Mouse (Mus musculus) E14TG2a.4 (cell line): Measurements from ENCODE around the gene Zfp106.

Experiments used
- CTCF ChIP-seq: conservative IDR thresholded peaks from 2 replicates; pipeline ENCODE4 v1.5.1; 2014; ENCODE audit warnings: low read length
- NANOG ChIP-seq: IDR thresholded peaks from 2 replicates; pipeline ENCODE4 v1.6.1; 2014; ENCODE audit warnings: borderline replicate concordance, low read length, mixed read lengths

GRCm38 (mm10) chr2:120502605-120502990, 61.0 kb downstream of the Zfp106 start:
- TF ChIP-seq CTCF (no peak), NANOG (no peak)
